Mouse (Mus musculus) liver, adult 2 months (tissue): ENCODE results near the gene Ptpn13. TPM values are rescaled to one million over a fixed set of nuclear protein-coding genes. Genes with fewer than 3 reads are reported as not detected.

Experiments used
- DNase-seq: peaks from one replicate; pipeline ENCODE4 v3.0.0-alpha.2; 2011; ENCODE audit warnings: low read depth, low spot score; ENCODE audit errors: extremely low read depth
- H3K27ac ChIP-seq: fragments of 200-500 bp; replicated peaks from 2 replicates; pipeline ENCODE4 v1.5.1; 2012; ENCODE audit warnings: low read depth, mild to moderate bottlenecking, control low read depth, inconsistent platforms, low read length; ENCODE audit not compliant: insufficient read depth
- H3K27me3 ChIP-seq: fragments of 200-500 bp; 2 replicates; pipeline ENCODE4 v1.6.1; 2012; ENCODE audit warnings: mild to moderate bottlenecking, moderate library complexity, low read length, inconsistent platforms; ENCODE audit not compliant: control insufficient read depth, insufficient read depth
- H3K36me3 ChIP-seq: fragments of 200-500 bp; 2 replicates; pipeline ENCODE4 v1.6.1; 2012; ENCODE audit warnings: low read length, inconsistent platforms; ENCODE audit not compliant: control insufficient read depth, insufficient read depth
- H3K4me1 ChIP-seq: fragments of 200-500 bp; 2 replicates; pipeline ENCODE4 v1.6.1; 2011; ENCODE audit warnings: low read length; ENCODE audit not compliant: control insufficient read depth, insufficient read depth
- H3K4me3 ChIP-seq: fragments of 200-500 bp; 2 replicates; pipeline ENCODE4 v1.5.1; 2011; ENCODE audit warnings: low read depth, mild to moderate bottlenecking, control low read depth, low read length, moderate library complexity; ENCODE audit not compliant: insufficient read depth
- H3K79me2 ChIP-seq: fragments of 200-500 bp; 2 replicates; pipeline ENCODE4 v1.6.1; 2012; ENCODE audit warnings: inconsistent platforms, mild to moderate bottlenecking, low read length, moderate library complexity; ENCODE audit not compliant: control insufficient read depth, insufficient read depth
- H3K9ac ChIP-seq: fragments of 200-500 bp; 2 replicates; pipeline ENCODE4 v1.6.1; 2012; ENCODE audit warnings: low read depth, mild to moderate bottlenecking, control low read depth, inconsistent platforms, low read length
- CTCF ChIP-seq: fragments of 200-500 bp; IDR thresholded peaks from 2 replicates; pipeline ENCODE4 v1.5.1; 2011; ENCODE audit warnings: low read depth, low read length, control low read depth
- POLR2A ChIP-seq: fragments of 200-500 bp; IDR thresholded peaks from 2 replicates; pipeline ENCODE4 v1.6.1; 2011; ENCODE audit warnings: low read length, control low read depth; ENCODE audit not compliant: insufficient read depth; ENCODE audit errors: extremely low read depth
- WGBS: fragments of 180-500 bp; shearing (Covaris S2); methylation state at CpG from one replicate; pipeline ENCODE4 v1.1.7; 2018; 5-methylcytosine and 5-hydroxymethylcytosine counted together
- polyA plus RNA-seq: library from polyadenylated mRNA; depleted of rRNA; stranded (reverse); fragments of >200 nt; gene quantifications from 2 replicates; pipeline ENCODE4 v1.2.3, GENCODE M21; 2012
- total RNA-seq: library from RNA; depleted of rRNA; stranded (reverse); fragments of >200 nt; gene quantifications from 2 replicates; pipeline ENCODE4 v1.2.3, GENCODE M21; 2014

The Ptpn13 gene
- total and polyA plus RNA-seq, 2 experiments = 0.38 to 0.83 TPM

DNA sequence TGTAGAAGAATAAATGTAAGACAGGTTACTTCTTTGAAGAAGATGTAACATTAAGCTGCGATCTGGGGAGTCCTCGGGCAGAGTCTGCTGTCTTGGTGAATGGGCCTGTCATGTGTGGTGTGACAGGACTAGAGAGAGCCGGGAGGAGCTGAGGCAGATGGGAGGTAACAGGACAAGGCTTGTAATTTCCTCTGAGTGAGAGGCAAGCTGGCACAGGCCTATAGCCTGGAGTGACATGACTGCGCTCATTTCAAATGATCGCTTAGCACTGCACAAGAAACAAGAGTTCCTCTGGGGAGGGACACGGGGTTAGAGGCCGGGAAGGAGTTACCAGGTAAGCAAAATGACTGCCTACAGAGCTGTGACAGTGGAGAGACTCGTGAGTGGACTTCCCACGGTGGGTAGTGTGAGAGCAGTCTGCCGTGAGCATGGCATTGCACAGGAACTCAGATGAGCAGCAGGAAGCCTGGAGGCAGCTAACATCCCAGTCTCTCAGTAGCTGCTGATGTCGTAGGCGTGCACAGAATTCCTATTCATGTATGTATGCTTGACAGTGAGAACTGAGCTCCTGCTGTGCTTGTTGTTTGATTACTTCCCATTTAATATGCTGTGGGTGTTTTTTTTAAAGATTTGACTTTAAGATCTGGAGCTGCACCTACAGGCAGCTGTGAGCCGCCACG, 171.6 kb downstream of the Ptpn13 start:
- H3K36me3 ChIP-seq = no peaks in the 10 kb centered on the region
- H3K4me3 ChIP-seq = no peak overlapping the region
- no peaks in the 10 kb centered on the region for H3K27me3 ChIP-seq
- H3K4me1 ChIP-seq = peaks cover 10% of the 10 kb centered on the region; the same call in 1 of the 2 replicates
- TF ChIP-seq POLR2A (no peak), CTCF (no peak)
- WGBS = 94% methylated on average over 14 of the region's 14 CpGs
- no peak for DNase-seq
- H3K9ac ChIP-seq = no peak overlapping the region
- no peak overlapping the region for H3K27ac ChIP-seq
- no peaks in the 10 kb centered on the region for H3K79me2 ChIP-seq

DNA sequence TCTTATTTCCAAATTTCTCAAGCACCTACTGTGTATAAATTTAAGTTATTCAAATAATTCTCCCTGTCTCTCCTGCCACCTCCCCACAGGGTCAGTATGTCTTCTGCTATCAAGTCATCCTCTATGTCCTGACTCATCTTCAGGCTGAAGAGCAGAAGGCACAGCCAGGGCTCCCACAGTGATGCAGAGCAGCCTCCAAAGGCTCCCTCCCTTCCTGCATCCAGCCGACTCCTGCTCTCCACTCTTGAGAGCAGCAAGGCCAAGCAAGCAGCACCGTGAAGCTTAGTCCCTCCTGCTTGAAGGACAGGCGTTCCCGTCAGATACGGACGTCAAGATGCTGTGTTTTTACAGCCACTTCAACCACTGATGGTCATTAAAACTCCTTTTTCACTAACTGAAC, 172.6 kb downstream of the Ptpn13 start:
- DNase-seq = no peak
- TF ChIP-seq POLR2A (no peak), CTCF (no peak)
- Histone ChIP-seq H3K79me2 (no peaks in the 10 kb centered on the region), H3K36me3 (no peaks in the 10 kb centered on the region), H3K4me1 (peaks cover 6% of the 10 kb centered on the region; the same call in 1 of the 2 replicates), H3K27me3 (no peaks in the 10 kb centered on the region), H3K9ac (no peak overlapping the region), H3K4me3 (no peak overlapping the region), H3K27ac (no peak overlapping the region)
- 82% methylated on average over 6 of the region's 6 CpGs for WGBS

DNA sequence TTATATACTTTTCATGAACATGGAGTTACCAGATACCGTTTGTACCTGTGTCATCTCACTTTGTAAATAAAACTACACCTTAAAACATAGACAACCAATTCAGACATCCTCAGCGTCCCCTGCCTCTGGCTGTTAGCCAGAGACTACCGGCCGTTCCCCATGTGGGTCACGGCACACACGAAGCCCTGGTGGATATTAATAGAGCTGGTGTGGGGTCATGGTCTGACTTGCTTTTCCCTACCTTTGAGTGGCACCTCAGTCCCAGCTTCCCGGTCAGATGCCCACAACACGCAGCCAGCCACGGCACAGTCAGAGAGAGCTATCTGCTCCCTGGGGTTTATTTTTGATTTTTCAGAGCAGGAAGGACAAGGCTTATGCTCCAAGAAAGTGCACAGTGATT, 173.3 kb downstream of the Ptpn13 start:
- Histone ChIP-seq H3K36me3 (no peaks in the 10 kb centered on the region), H3K4me1 (0 out of 2 replicates have a peak, but pooled peaks cover 3% of the 10 kb centered on the region), H3K79me2 (no peaks in the 10 kb centered on the region), H3K4me3 (no peak overlapping the region), H3K27me3 (no peaks in the 10 kb centered on the region), H3K27ac (no peak overlapping the region), H3K9ac (no peak overlapping the region)
- WGBS = 85% methylated on average over 9 of the region's 9 CpGs
- no peak for DNase-seq
- TF ChIP-seq CTCF (no peak), POLR2A (no peak)

DNA sequence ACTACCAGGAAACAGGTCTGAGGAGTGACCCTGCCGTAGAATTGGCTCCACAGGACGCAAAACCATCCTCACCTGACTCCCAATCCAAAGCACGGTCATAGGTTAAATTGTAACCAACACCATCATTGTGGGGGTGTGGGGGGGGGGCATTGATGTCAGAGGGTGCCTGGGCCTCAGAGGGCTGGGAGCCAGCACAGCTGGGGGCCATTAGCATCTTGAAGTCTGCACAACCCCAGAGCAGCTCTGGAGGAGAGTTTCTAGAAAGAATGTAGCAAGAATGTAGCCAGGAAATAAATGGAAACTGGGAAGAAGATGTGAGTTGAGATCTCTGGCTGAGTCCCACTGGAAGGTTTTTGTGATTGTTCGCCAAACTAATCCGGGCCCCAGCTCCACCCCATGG, 173.9 kb downstream of the Ptpn13 start:
- no peak overlapping the region for H3K27ac ChIP-seq
- no peak for DNase-seq
- no peaks in the 10 kb centered on the region for H3K27me3 ChIP-seq
- H3K4me3 ChIP-seq = no peak overlapping the region
- no peak for TF ChIP-seq POLR2A
- no peak for TF ChIP-seq CTCF
- H3K9ac ChIP-seq = no peak overlapping the region
- no peaks in the 10 kb centered on the region for H3K4me1 ChIP-seq
- 79% methylated on average over 5 of the region's 5 CpGs for WGBS
- no peaks in the 10 kb centered on the region for H3K36me3 ChIP-seq
- no peaks in the 10 kb centered on the region for H3K79me2 ChIP-seq

DNA sequence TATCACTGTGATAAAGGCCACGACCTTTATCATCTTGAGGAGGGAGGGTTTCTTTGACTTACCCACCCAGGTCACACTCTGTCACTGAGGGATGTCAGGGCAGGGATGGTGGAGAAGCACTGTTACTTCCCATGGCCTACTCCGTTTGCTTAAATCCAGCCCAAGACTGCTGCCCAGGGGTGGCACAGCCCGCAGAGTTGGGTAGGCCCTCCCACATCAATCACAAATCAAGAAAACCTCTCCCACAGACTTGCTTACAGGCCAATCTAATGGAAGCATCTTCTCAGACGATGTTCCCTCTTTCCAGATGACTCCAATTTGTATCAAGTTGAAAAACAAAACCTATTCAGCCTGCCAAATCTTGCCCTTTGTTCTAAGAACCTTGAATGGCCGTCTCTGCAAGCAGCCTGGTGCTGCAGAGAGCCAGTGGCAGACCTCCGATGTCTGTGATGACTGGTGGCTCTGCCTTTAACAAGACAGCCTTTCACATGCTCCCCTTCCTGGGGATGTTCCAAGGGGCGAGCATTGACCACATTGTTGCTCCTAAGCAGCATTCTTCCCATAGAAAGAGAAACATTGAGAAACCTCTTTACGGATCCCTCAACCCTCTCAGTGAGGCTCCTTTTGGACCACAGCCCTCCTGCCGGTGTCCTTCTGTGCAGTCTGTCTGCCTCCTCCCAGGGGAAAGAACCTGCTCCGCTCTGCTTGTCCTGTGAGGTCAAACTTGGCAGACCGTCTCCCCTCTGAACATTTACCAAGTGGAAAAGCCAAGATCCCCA, 178.3 kb downstream of the Ptpn13 start:
- DNase-seq = no peak
- Histone ChIP-seq H3K27me3 (no peaks in the 10 kb centered on the region), H3K27ac (no peak overlapping the region), H3K9ac (no peak overlapping the region), H3K4me1 (no peaks in the 10 kb centered on the region), H3K36me3 (no peaks in the 10 kb centered on the region), H3K79me2 (no peaks in the 10 kb centered on the region), H3K4me3 (no peak overlapping the region)
- TF ChIP-seq CTCF (no peak), POLR2A (no peak)
- WGBS = 87% methylated on average over 11 of the region's 11 CpGs

DNA sequence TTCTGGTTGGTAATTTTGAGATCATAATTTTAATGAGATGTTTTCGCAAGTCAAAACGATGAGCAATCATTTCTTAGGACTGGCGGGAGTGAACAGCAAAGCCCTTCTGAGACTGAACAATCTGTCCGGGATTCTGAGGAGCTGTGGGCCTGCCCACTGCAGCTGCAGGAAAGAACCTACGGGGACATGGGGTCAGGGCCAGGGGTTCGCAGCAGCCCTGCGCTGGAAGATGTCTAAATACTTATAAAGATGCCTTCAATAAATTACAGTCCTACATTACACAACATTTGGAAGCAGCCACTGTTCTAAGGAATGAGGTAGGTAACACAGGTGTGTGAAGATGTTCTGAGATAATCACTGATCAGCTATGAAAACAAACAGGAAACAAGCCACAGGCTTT, 180.7 kb downstream of the Ptpn13 start:
- Histone ChIP-seq H3K27me3 (no peaks in the 10 kb centered on the region), H3K9ac (no peak overlapping the region), H3K36me3 (no peaks in the 10 kb centered on the region; the same call in 1 of the 2 replicates), H3K27ac (no peak overlapping the region), H3K79me2 (no peaks in the 10 kb centered on the region), H3K4me1 (no peaks in the 10 kb centered on the region), H3K4me3 (no peak overlapping the region)
- no peak for DNase-seq
- TF ChIP-seq POLR2A = no peak
- TF ChIP-seq CTCF = no peak
- 89% methylated on average over 7 of the region's 7 CpGs for WGBS
